Mouse (Mus musculus): ENCODE measurements around the gene Rpusd3.

DNA sequence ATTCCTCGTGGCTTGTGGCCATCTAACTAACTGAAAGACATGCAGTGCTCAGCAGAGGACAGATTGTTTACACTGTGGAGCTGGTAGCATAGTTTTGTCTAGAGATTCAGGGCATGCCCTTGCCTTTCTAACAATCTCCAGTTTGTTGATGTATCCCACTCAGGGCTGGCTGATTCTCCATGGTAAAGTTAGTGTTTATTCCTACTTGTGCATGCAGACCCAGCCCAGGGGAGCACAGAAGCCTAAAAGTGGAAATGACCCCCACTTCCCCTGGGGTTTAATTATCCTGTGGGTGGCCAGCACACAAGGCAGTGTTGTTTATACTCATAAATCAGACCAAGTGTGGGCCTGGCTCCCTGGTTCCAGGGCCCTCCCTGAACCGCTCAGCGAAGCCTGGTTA, 33.1 kb downstream of the Rpusd3 start:
- TF ChIP-seq EP300 (IDR thresholded peaks at IDR 0.05; ENCODE audit: low read depth) (no peak), CTCF (IDR thresholded peaks at IDR 0.05; ENCODE audit: low read depth) (no peak)

Data from liver, embryonic 14.5 days (tissue).